Mouse (Mus musculus) hindbrain, embryonic 11.5 days (tissue): ENCODE measurements at regions not wholly inside any gene's neighbourhood (a gene's known extent, or its start where the extent isn't known, plus 50 kb on each side); places are given as distances from the start of the nearest gene placed in this dataset.
A peak's percentile ranks its signal among the peaks of the same experiment; 100 is the strongest.

ENCODE experiments used
- ATAC-seq: fragments of 200-750 bp; cut with Nextera tagmentation; 2 replicates; pipeline ENCODE4 v1.8.0; 2017; ENCODE audit warnings: mild to moderate bottlenecking, moderate TSS enrichment, moderate library complexity; ENCODE audit not compliant: low FRiP score
- DNase-seq: peaks from one replicate; pipeline ENCODE4 v3.0.0-alpha.2; 2015; ENCODE audit warnings: low spot score
- H3K27ac ChIP-seq: fragments of 300-500 bp; sonication (generic); 2 replicates; pipeline ENCODE4 v1.5.1; 2014; ENCODE audit warnings: mild to moderate bottlenecking, low read depth, low read length
- H3K27me3 ChIP-seq: fragments of 300-500 bp; sonication (generic); 2 replicates; pipeline ENCODE4 v1.6.1; 2014; ENCODE audit warnings: mild to moderate bottlenecking, low read length, moderate library complexity, mixed read lengths; ENCODE audit not compliant: control insufficient read depth, insufficient read depth
- H3K36me3 ChIP-seq: fragments of 300-500 bp; sonication (generic); 2 replicates; pipeline ENCODE4 v1.6.1; 2014; ENCODE audit warnings: mild to moderate bottlenecking, low read length, moderate library complexity, mixed read lengths; ENCODE audit not compliant: control insufficient read depth, insufficient read depth
- H3K4me1 ChIP-seq: fragments of 300-500 bp; sonication (generic); replicated peaks from 2 replicates; pipeline ENCODE4 v1.6.1; 2014; ENCODE audit warnings: low read length, mixed read lengths; ENCODE audit not compliant: control insufficient read depth, insufficient read depth
- H3K4me2 ChIP-seq: fragments of 300-500 bp; sonication (generic); replicated peaks from 2 replicates; pipeline ENCODE4 v1.6.1; 2014; ENCODE audit warnings: mild to moderate bottlenecking, low read depth, low read length
- H3K4me3 ChIP-seq: fragments of 300-500 bp; sonication (generic); 2 replicates; pipeline ENCODE4 v1.5.1; 2014; ENCODE audit warnings: low read depth, low read length
- H3K9ac ChIP-seq: fragments of 300-500 bp; sonication (generic); 2 replicates; pipeline ENCODE4 v1.6.1; 2014; ENCODE audit warnings: low read depth, low read length
- H3K9me3 ChIP-seq: fragments of 300-500 bp; sonication (generic); 2 replicates; pipeline ENCODE4 v1.6.1; 2016; ENCODE audit warnings: low read length; ENCODE audit not compliant: control insufficient read depth
- WGBS: fragments of 180-500 bp; shearing (Covaris S2); extraction: QIAGEN DNeasy Blood & Tissue Kit; methylation state at CpG from one replicate; pipeline ENCODE4 v1.1.7; 2014; 5-methylcytosine and 5-hydroxymethylcytosine counted together

- Histone ChIP-seq H3K4me2 (no peak overlapping the region), H3K4me3 (no peak overlapping the region), H3K4me1 (no peaks in the 10 kb centered on the region), H3K9me3 (no peaks in the 10 kb centered on the region), H3K27me3 (no peaks in the 10 kb centered on the region), H3K9ac (no peak overlapping the region), H3K27ac (no peak overlapping the region), H3K36me3 (no peaks in the 10 kb centered on the region)
- ATAC-seq, result no peak
- DNase-seq, result no peak
- 79% methylated on average over 1 of the region's 1 CpGs for WGBS
Measured at GRCm38 (mm10) chr6:107629376-107629775, 99.8 kb downstream of the Lrrn1 start.

- Histone ChIP-seq H3K27ac (no peak overlapping the region), H3K4me1 (no peaks in the 10 kb centered on the region), H3K4me2 (no peak overlapping the region), H3K4me3 (no peak overlapping the region), H3K36me3 (no peaks in the 10 kb centered on the region), H3K27me3 (no peaks in the 10 kb centered on the region), H3K9ac (no peak overlapping the region), H3K9me3 (no peaks in the 10 kb centered on the region)
- ATAC-seq, result no peak
- no peak for DNase-seq
- 89% methylated on average over 2 of the region's 2 CpGs for WGBS
Measured at GRCm38 (mm10) chr6:107645751-107646150, 116.2 kb downstream of the Lrrn1 start.

DNA sequence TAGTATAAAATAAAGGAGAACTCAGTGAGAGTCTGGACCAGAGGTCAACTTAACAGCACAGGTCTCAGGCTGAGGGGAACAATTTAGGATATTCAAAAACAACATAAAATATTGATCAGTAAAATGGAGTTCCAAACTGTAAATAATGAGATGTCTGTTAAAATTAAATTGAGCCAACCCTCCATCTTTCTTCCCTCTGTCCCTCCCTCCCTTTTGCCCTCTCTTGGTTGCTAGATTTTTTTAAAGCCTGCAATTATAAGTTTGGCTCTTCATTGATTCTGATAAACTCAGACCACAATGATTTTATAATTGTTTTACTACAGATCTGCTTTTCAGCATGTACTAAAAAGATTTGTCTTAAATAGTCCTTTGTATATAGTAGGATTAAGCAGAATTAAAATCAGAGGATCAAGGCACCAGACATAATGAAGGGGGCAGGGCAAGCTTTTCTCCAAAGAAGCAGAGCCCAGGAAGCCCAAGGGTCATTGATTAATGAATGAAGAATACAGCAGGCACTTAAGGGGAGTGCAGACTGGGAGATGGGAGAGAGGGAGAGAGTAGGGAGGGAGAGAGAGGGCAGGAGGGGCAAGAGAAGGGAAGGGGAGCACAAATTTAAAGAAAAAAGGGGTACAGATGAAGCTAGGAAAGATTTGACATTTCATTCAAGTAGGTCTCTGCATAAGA, 124.4 kb downstream of the Lrrn1 start:
- Histone ChIP-seq H3K27me3 (no peaks in the 10 kb centered on the region), H3K9ac (no peak overlapping the region), H3K4me3 (no peak overlapping the region), H3K36me3 (no peaks in the 10 kb centered on the region), H3K9me3 (no peaks in the 10 kb centered on the region), H3K4me1 (no peaks in the 10 kb centered on the region), H3K27ac (no peak overlapping the region), H3K4me2 (no peak overlapping the region)
- ATAC-seq (peak; percentile 82), DNase-seq (no peak)

DNA sequence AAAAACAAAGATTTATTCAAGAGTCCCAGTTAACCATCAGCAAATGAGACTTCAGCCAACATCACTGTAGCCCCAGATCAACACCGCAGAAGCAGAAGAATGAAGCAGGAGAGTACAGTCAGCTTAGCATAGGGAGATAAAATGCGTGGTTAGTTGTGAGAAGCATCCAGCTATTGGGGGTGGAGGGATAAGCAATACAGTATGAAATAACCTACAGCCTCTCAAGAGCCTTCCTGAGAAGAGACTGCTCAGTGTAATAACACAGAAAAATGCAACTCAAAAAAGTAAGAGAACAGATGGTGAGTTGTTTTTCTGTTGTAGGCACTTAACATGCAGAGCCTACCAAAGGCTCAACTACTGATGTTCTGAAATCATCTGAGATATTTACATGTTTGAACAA, 128.2 kb downstream of the Lrrn1 start:
- WGBS, result 97% methylated on average over 2 of the region's 2 CpGs
- Histone ChIP-seq H3K9me3 (no peaks in the 10 kb centered on the region), H3K4me3 (no peak overlapping the region), H3K9ac (no peak overlapping the region), H3K27me3 (no peaks in the 10 kb centered on the region), H3K27ac (no peak overlapping the region), H3K4me1 (no peaks in the 10 kb centered on the region), H3K36me3 (no peaks in the 10 kb centered on the region), H3K4me2 (no peak overlapping the region)
- no peak for ATAC-seq
- no peak for DNase-seq

GRCm38 (mm10) chr6:107661009-107661764, 131.6 kb downstream of the Lrrn1 start:
- ATAC-seq (no peak), DNase-seq (no peak)
- whole genome bisulfite sequencing, result 78% methylated on average over 5 of the region's 5 CpGs

DNA sequence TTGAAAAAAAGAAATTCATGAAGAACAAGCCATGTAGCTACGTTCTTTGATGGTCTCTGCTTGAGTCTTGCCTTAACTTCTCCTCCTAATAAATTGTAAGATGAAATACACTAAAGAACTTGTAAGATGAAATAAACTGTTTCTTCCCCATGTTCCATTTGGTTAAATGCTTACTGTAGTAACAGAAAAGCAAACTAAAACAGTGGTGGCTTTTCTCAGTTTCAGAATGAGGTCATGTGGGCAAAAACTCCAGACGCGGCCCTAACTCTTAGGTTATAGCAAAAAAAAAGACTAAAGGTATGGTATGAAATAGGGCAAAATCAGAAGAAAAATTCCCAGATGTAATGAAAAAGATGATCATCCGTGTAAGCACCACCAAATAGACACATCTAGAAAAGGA, 169.7 kb downstream of the Lrrn1 start:
- Histone ChIP-seq H3K4me3 (no peak overlapping the region), H3K9me3 (no peaks in the 10 kb centered on the region), H3K4me2 (no peak overlapping the region), H3K27ac (no peak overlapping the region), H3K36me3 (no peaks in the 10 kb centered on the region), H3K9ac (no peak overlapping the region), H3K27me3 (no peaks in the 10 kb centered on the region), H3K4me1 (no peaks in the 10 kb centered on the region)
- ATAC-seq (no peak), DNase-seq (no peak)
- 88% methylated on average over 4 of the region's 4 CpGs for WGBS

More at GRCm38 (mm10) chr6:107661009-107661764, 131.6 kb downstream of the Lrrn1 start:
- H3K9ac ChIP-seq, result no peak overlapping the region
- no peaks in the 10 kb centered on the region for H3K27me3 ChIP-seq
- H3K4me3 ChIP-seq, result no peak overlapping the region
- H3K4me1 ChIP-seq, result no peaks in the 10 kb centered on the region
- H3K27ac ChIP-seq, result no peak overlapping the region
- H3K36me3 ChIP-seq, result no peaks in the 10 kb centered on the region
- no peaks in the 10 kb centered on the region for H3K9me3 ChIP-seq
- H3K4me2 ChIP-seq, result no peak overlapping the region

- H3K36me3 ChIP-seq, result no peaks in the 10 kb centered on the region
- no peak for DNase-seq
- ATAC-seq, result no peak
- H3K4me1 ChIP-seq, result no peaks in the 10 kb centered on the region
- H3K27ac ChIP-seq, result no peak overlapping the region
- WGBS, result 75% methylated on average over 2 of the region's 2 CpGs
- no peaks in the 10 kb centered on the region for H3K9me3 ChIP-seq
- H3K27me3 ChIP-seq, result no peaks in the 10 kb centered on the region
- no peak overlapping the region for H3K4me3 ChIP-seq
- no peak overlapping the region for H3K4me2 ChIP-seq
- no peak overlapping the region for H3K9ac ChIP-seq
Measured at GRCm38 (mm10) chr6:107708185-107708584, 178.6 kb downstream of the Lrrn1 start.

DNA sequence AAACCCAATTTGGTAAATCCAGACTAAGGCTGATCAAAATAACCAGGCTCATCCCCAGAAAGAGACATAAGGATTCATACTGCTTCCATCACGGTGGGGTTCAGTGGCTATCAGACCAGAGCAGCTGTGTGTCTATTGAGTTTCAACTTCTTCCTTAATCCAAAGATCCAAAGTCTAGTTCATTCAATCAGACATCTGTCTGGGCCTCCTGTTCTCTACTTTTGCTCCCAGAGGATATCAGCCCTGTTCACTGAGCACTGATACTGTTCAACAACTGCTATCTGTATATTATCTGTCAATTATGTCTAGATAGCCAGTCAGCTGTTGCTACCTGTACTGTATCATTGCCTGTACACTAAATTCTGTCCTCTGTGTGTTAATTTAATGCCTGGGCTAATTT, 179.0 kb downstream of the Lrrn1 start:
- WGBS, result 87% methylated on average over 1 of the region's 1 CpGs
- H3K9ac ChIP-seq, result no peak overlapping the region
- no peak for ATAC-seq

DNA sequence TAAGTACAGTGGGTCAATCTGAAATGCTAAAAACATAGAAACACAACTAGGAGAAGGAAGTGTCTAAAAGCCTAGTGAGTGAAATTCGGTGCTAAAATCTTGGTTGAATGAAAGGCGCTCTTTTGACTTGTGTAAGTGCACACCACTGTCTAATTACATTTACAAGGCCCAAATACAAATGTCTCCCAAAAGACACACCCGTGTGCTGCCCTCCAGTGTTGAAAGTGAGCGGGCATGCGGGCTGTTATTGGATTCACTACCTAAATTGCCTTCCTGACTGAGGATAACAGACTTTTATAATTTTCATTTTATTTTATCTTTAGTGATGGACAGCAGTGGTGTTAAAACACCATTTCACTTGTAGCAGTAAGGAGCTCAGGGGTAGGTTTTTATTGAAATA, 180.8 kb downstream of the Lrrn1 start:
- H3K27ac ChIP-seq, result no peak overlapping the region
- H3K9me3 ChIP-seq, result no peaks in the 10 kb centered on the region
- H3K4me1 ChIP-seq, result no peaks in the 10 kb centered on the region
- no peak overlapping the region for H3K4me3 ChIP-seq
- WGBS, result 84% methylated on average over 5 of the region's 5 CpGs
- H3K4me2 ChIP-seq, result no peak overlapping the region
- H3K36me3 ChIP-seq, result no peaks in the 10 kb centered on the region
- no peak for ATAC-seq
- no peak overlapping the region for H3K9ac ChIP-seq
- DNase-seq, result peak; percentile 15
- no peaks in the 10 kb centered on the region for H3K27me3 ChIP-seq

More for the DNA sequence above, 179.0 kb downstream of the Lrrn1 start:
- Histone ChIP-seq H3K4me3 (no peak overlapping the region), H3K4me1 (no peaks in the 10 kb centered on the region), H3K9me3 (no peaks in the 10 kb centered on the region), H3K4me2 (no peak overlapping the region), H3K27ac (no peak overlapping the region), H3K36me3 (no peaks in the 10 kb centered on the region), H3K27me3 (no peaks in the 10 kb centered on the region)
- no peak for DNase-seq
